Mouse (Mus musculus) midbrain, embryonic 12.5 days (tissue): ENCODE results near the gene Meltf. TPM values are rescaled to one million over a fixed set of nuclear protein-coding genes. Genes with fewer than 3 reads are reported as not detected.

Source experiments
- ATAC-seq: fragments of 200-750 bp; cut with Nextera tagmentation; 2 replicates; pipeline ENCODE4 v1.8.0; 2017; ENCODE audit warnings: low read depth, moderate TSS enrichment, moderate library complexity; ENCODE audit not compliant: low FRiP score
- H3K27ac ChIP-seq: fragments of 300-500 bp; sonication (generic); replicated peaks from 2 replicates; pipeline ENCODE4 v1.5.1; 2016; ENCODE audit warnings: mild to moderate bottlenecking
- H3K27me3 ChIP-seq: fragments of 300-500 bp; sonication (generic); 2 replicates; pipeline ENCODE4 v1.6.1; 2016; ENCODE audit warnings: mild to moderate bottlenecking
- H3K36me3 ChIP-seq: fragments of 300-500 bp; sonication (generic); 2 replicates; pipeline ENCODE4 v1.6.1; 2016
- H3K4me1 ChIP-seq: fragments of 300-500 bp; sonication (generic); 2 replicates; pipeline ENCODE4 v1.6.1; 2016
- H3K4me2 ChIP-seq: fragments of 300-500 bp; sonication (generic); replicated peaks from 2 replicates; pipeline ENCODE4 v1.6.1; 2016; ENCODE audit warnings: mild to moderate bottlenecking, moderate library complexity
- H3K4me3 ChIP-seq: fragments of 300-500 bp; sonication (generic); 2 replicates; pipeline ENCODE4 v1.5.1; 2016; ENCODE audit warnings: mild to moderate bottlenecking
- H3K9ac ChIP-seq: fragments of 300-500 bp; sonication (generic); replicated peaks from 2 replicates; pipeline ENCODE4 v1.6.1; 2016; ENCODE audit warnings: mild to moderate bottlenecking, moderate library complexity
- H3K9me3 ChIP-seq: fragments of 300-500 bp; sonication (generic); 2 replicates; pipeline ENCODE4 v1.6.1; 2016; ENCODE audit warnings: mild to moderate bottlenecking
- WGBS: fragments of 180-500 bp; shearing (Covaris S2); methylation state at CpG from one replicate; pipeline ENCODE4 v1.1.7; 2016; 5-methylcytosine and 5-hydroxymethylcytosine counted together
- polyA plus RNA-seq: library from polyadenylated mRNA; unstranded; fragments of >200 nt; fragmentation: Nextera tagmentation; extraction: Ambion mirVana; gene quantifications from 2 replicates; pipeline ENCODE4 v1.2.1, GENCODE M21; 2016

Gene Meltf
- polyA plus RNA-seq, 1 experiment from 2014 or later, result 0.22 TPM

DNA sequence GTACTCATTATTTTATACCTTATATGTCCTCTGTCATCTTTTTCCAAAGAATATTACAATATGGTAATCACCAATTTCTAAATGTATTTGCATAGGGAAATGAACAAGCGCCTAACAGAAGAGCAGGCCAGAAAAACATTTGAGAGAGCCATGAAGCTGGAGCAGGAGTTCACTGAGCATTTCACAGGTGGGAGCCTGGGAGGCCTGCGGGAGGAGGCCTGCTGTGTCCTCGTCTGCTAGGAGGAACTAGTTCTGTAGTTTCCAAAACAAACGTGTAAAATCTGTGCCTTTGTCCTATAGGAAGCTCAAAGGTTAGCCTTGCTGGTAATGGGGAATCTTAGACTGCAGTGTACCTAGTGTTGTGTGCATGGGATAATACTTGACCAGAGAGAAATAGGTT lies 10.9 kb upstream of the Meltf start:
- peaks cover 42% of the 10 kb centered on the region for H3K36me3 ChIP-seq
- no peak overlapping the region for H3K4me2 ChIP-seq
- H3K9ac ChIP-seq, result no peak overlapping the region
- H3K27me3 ChIP-seq, result no peaks in the 10 kb centered on the region
- no peaks in the 10 kb centered on the region for H3K4me1 ChIP-seq
- no peak overlapping the region for H3K27ac ChIP-seq
- H3K4me3 ChIP-seq, result no peak overlapping the region
- WGBS, result 82% methylated on average over 4 of the region's 4 CpGs
- no peaks in the 10 kb centered on the region for H3K9me3 ChIP-seq
- ATAC-seq, result no peak

DNA sequence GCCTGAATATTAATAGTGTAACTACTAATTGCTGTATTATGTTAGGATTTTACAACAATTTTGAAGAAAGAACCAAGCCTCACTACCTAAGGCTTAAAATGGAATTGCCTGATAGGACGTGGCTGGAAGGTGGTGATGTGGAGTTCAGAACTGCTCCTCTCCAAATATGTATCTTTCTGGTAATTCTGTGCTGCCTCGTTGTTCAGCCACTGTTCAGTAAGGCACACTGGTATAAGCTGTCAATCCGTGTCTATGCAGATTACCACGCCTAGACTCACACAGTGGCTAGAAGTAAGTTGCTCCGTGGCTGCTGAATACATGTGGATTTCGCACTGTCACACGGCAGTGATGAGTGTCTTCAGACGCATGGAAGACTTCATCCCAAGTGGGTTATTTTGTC lies 4.9 kb upstream of the Meltf start:
- Histone ChIP-seq H3K36me3 (peaks cover 20% of the 10 kb centered on the region; the same call in 1 of the 2 replicates), H3K27me3 (no peaks in the 10 kb centered on the region), H3K4me2 (no peak overlapping the region), H3K4me1 (no peaks in the 10 kb centered on the region), H3K4me3 (no peak overlapping the region), H3K9ac (no peak overlapping the region), H3K27ac (no peak overlapping the region), H3K9me3 (no peaks in the 10 kb centered on the region)
- ATAC-seq, result no peak
- 92% methylated on average over 8 of the region's 8 CpGs for WGBS

DNA sequence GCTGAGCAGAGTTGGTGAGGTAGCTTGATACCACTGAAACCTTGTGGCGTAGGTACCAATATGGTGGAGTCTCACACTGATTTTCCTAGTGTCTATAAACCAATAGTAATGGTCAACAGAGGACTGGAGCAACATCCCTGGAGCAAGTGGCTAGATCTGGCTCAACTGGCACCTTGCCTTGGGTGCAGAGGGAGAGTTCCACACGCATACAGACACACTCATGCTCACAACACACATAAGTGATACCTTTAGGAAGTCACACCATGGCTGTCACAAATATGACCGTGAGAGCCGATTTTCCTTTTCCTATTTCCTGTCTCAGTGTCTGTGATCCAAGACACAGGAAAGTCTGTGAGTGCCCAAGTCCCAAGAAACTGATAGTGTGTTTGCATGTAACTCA lies 3.2 kb upstream of the Meltf start:
- ATAC-seq, result no peak

DNA sequence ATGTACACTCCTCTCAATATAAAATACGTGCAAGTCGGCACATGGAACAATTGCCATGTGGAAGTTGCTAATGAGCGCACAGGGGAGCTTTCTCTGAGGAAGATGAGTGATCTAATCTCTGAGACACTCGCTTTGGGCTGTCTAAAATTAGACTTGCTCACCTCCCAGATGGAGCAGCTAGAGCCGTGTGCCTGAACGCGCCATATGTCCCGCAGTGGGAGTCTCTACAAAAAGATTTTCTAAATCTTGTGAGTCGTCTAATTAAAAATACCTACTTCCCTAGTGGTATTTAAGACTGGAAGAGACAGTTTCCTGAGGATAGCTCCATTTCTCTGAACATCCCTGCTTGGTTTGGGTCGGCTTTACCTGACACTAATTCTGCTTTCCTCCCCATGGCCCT lies 2.2 kb upstream of the Meltf start:
- Histone ChIP-seq H3K4me3 (no peak overlapping the region), H3K4me1 (no peaks in the 10 kb centered on the region), H3K4me2 (no peak overlapping the region), H3K27me3 (peaks cover 9% of the 10 kb centered on the region), H3K9me3 (no peaks in the 10 kb centered on the region), H3K27ac (no peak overlapping the region), H3K9ac (no peak overlapping the region), H3K36me3 (peaks cover 15% of the 10 kb centered on the region; the same call in 1 of the 2 replicates)
- WGBS, result 86% methylated on average over 10 of the region's 10 CpGs
- no peak for ATAC-seq

More for the DNA sequence above, 3.2 kb upstream of the Meltf start:
- H3K9me3 ChIP-seq, result no peaks in the 10 kb centered on the region
- WGBS, result 94% methylated on average over 4 of the region's 4 CpGs
- H3K4me3 ChIP-seq, result no peak overlapping the region
- H3K4me1 ChIP-seq, result no peaks in the 10 kb centered on the region
- no peak overlapping the region for H3K9ac ChIP-seq
- H3K27ac ChIP-seq, result no peak overlapping the region
- no peak overlapping the region for H3K4me2 ChIP-seq
- H3K27me3 ChIP-seq, result peaks cover 9% of the 10 kb centered on the region
- peaks cover 17% of the 10 kb centered on the region; the same call in 1 of the 2 replicates for H3K36me3 ChIP-seq

DNA sequence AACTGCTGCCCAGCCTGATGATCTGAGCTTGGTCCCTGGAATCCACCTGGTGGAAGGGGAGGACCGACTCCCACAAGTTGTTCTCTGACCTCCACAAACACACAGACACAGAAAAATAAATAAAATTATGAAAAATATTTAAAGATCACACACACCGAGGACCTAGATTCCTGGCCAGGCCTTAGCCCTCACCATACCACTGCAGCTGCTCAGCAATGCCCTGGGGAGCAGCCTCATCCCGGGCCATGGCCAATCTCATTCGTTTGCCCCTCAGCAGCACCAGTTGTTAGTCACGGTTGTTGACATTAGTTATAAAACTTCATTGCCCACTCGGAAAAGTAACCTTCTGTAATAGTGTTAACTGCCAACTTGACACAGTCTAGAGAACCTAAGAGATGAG lies 558 bp upstream of the Meltf start:
- no peak for ATAC-seq
- Histone ChIP-seq H3K4me1 (no peaks in the 10 kb centered on the region), H3K27me3 (peaks cover 15% of the 10 kb centered on the region), H3K4me3 (no peak overlapping the region), H3K4me2 (no peak overlapping the region), H3K36me3 (peaks cover 15% of the 10 kb centered on the region; the same call in 1 of the 2 replicates), H3K9ac (no peak overlapping the region), H3K27ac (no peak overlapping the region), H3K9me3 (no peaks in the 10 kb centered on the region)
- 65% methylated on average over 6 of the region's 6 CpGs for WGBS

DNA sequence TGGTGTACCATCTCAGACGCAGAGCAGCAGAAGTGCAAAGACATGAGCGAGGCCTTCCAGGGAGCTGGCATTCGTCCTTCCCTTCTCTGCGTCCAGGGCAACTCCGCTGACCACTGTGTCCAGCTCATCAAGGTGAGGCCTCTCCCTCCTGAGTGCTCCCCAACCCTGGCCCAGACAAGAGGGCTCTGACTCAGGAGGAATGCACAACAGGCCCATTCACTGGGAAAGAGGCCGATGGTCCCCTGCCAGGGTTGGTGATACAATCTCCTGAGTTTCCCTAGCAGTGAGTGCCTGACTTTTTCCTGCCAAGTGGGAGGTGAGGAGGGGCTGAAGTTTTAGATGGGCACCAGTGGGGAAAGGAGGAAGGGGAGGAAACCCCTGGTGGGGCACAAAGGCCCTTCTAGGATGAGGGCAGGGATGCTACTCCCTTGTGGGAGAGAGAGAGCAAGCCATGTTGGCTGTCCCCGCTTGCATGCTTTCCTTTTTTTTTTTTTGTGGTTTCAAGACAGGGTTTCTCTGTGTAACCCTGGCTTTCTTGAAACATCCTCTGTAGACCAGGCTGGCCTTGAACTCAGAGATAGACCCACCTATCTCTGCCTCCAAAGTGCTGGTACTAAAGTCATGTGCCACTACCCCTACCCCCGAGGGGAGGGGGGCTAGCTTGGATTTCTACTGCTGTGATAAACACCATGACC lies 1.7 kb downstream of the Meltf start:
- Histone ChIP-seq H3K9ac (no peak overlapping the region), H3K4me3 (no peak overlapping the region), H3K9me3 (no peaks in the 10 kb centered on the region), H3K27ac (no peak overlapping the region), H3K27me3 (peaks cover 18% of the 10 kb centered on the region), H3K4me2 (no peak overlapping the region), H3K36me3 (no peaks in the 10 kb centered on the region), H3K4me1 (peaks cover 9% of the 10 kb centered on the region)
- no peak for ATAC-seq
- 86% methylated on average over 8 of the region's 8 CpGs for WGBS

DNA sequence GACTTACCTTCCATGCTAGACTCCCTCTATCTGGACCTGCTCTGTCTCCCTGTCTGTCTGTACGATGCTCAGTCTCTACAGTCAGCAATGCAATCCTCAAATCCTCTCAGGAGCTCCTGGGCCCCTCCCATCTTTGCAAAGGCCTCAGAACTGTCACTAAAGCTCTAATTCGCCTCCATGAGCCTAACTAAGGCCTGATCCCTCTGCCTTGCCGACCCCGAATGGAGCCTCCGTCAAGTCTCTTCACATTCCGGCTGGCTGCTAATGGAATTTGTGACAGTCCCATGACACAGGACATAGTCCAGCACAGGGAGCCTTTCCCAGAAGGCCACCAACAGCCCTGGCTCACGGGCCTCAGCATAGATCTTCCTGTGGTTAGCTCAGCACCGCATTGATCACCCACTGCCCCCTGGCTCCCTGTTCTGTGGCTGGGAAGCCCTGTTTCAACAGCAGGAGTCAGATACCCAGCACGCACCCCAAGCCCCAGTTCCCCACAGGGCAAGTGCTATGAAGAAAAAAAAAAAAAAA lies 3.8 kb downstream of the Meltf start:
- no peak overlapping the region for H3K9ac ChIP-seq
- no peak overlapping the region for H3K4me3 ChIP-seq
- H3K4me2 ChIP-seq, result no peak overlapping the region
- 55% methylated on average over 9 of the region's 9 CpGs for WGBS
- H3K4me1 ChIP-seq, result peaks cover 9% of the 10 kb centered on the region
- H3K9me3 ChIP-seq, result no peaks in the 10 kb centered on the region
- ATAC-seq, result no peak
- H3K27me3 ChIP-seq, result peaks cover 21% of the 10 kb centered on the region
- H3K36me3 ChIP-seq, result no peaks in the 10 kb centered on the region
- H3K27ac ChIP-seq, result no peak overlapping the region

DNA sequence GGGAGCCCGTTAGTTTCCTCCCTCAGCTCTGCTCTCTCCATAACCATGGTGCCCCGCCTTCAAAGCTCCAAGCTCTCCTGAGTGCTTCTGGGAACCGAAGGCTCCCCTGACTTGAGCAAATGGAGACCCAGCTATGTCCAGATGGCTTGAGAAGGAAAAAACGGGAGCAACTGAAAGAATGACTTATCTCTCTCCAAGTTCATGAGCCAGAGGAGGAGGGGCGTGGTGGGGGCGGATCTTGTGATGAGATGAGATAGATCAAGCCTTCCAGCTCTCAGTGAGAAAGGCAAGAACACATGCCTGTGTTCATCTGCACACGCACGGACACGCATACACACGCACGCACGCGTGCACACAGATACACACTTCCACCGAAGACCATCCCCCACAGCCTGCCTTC lies 4.7 kb downstream of the Meltf start:
- ATAC-seq, result no peak
- 80% methylated on average over 14 of the region's 14 CpGs for WGBS
- Histone ChIP-seq H3K9me3 (no peaks in the 10 kb centered on the region), H3K36me3 (no peaks in the 10 kb centered on the region), H3K4me3 (no peak overlapping the region), H3K4me1 (peaks cover 9% of the 10 kb centered on the region), H3K9ac (no peak overlapping the region), H3K27ac (no peak overlapping the region), H3K27me3 (peaks cover 21% of the 10 kb centered on the region), H3K4me2 (no peak overlapping the region)

DNA sequence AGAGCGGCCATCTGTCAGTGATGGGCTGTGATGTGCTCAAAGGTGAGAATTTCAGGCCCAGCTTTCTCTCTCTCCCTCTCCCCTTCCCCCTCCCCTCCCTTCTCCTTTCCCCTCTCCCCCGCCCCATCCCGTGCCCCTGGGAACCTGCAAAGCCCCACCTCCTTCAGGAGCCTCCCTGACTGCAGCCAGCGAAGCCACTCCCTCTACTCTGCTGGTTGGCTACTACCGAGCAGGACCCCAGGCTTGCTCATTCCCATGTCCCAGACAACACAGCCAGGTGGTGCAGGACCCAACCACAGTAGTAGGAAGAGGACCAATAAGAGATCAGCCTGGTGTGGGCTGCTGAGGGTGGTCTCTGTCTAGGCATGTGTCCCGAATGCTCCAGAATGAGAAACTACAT lies 5.3 kb downstream of the Meltf start:
- Histone ChIP-seq H3K9ac (no peak overlapping the region; the same call in 1 of the 2 replicates), H3K4me1 (peaks cover 9% of the 10 kb centered on the region), H3K4me2 (0 out of 2 replicates have a peak overlapping the region, but pooled peaks have one; percentile 6), H3K27me3 (peaks cover 19% of the 10 kb centered on the region), H3K9me3 (no peaks in the 10 kb centered on the region), H3K4me3 (no peak overlapping the region), H3K36me3 (no peaks in the 10 kb centered on the region), H3K27ac (no peak overlapping the region)
- ATAC-seq, result peak; percentile 49; the same call in 1 of the 2 replicates
- 27% methylated on average over 6 of the region's 6 CpGs for WGBS

DNA sequence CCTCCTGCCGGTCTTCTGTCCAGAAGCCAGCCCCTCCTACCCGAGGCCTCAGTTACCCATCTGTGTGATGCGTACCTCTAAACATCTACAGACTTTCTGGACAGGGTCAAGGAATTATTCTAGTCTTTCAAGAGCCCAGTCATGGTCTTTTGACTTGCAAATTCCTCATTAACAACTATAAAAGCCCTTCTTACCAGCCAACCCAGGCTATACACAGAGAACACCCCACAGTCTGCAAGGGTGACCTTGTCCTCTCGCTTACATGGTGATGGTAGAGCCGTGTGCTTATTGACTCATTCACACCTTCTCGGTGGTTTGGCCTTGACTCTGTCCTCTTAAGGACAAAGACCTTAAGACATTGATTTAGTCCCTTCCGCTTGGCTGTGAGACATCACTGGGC lies 12.3 kb downstream of the Meltf start:
- H3K9ac ChIP-seq, result no peak overlapping the region
- H3K27me3 ChIP-seq, result peaks cover 5% of the 10 kb centered on the region; the same call in 1 of the 2 replicates
- ATAC-seq, result no peak
- H3K4me3 ChIP-seq, result no peak overlapping the region
- no peaks in the 10 kb centered on the region for H3K4me1 ChIP-seq
- H3K4me2 ChIP-seq, result no peak overlapping the region
- no peaks in the 10 kb centered on the region for H3K9me3 ChIP-seq
- 66% methylated on average over 7 of the region's 7 CpGs for WGBS
- no peaks in the 10 kb centered on the region for H3K36me3 ChIP-seq
- no peak overlapping the region for H3K27ac ChIP-seq

DNA sequence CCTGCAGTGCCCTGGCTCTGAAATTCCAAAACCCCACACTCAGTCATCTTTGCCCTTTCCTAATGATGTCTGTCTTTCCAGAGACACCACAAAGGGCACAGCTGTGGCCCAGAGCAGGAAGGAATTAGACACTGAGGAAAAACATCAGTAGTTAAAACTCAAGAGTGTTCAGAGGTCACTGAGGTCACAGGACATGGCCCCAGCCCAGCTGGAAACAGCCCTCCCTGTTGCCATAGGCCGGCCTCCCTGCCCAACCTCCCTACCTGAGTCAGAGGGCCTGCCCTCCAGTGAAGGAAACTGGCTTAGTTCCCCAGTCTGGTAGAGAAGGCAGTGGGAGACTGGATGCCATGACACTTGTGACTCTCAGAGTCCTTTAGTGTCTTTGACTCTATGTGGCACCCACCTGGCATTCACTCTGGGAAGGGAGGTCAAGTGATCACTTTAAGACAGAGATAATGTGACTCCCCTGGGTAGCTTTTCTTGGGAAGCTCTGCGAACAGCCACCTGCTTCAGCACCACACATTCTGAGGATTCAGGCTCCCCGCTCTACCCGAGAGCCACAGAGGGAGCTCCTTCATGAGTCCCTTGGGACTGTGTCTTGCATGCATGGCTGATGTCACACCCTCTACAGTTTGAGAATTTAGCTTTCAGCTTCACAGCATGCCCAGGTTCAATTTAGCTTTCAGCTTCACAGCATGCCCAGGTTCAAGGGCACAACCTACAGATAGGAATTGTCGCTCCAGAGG lies 15.0 kb downstream of the Meltf start:
- Histone ChIP-seq H3K4me1 (peaks cover 12% of the 10 kb centered on the region), H3K4me2 (no peak overlapping the region), H3K9ac (no peak overlapping the region), H3K4me3 (no peak overlapping the region), H3K27ac (no peak overlapping the region), H3K9me3 (no peaks in the 10 kb centered on the region), H3K27me3 (peaks cover 7% of the 10 kb centered on the region), H3K36me3 (no peaks in the 10 kb centered on the region)
- 69% methylated on average over 5 of the region's 5 CpGs for WGBS
- no peak for ATAC-seq
